ENCODE assay signal across 7 mouse cellular contexts in genomic region chr19:44282534-44283156, GRCm38 (mm10). TPM values are rescaled to one million over a fixed set of nuclear protein-coding genes. Genes with fewer than 3 reads are reported as not detected.
DNase-seq lines count a peak whose midpoint lies in the region; ATAC-seq and TF ChIP-seq lines count a peak whose summit lies in the region.

No protein-coding gene starts in this region.

- dilution Hi-C loops in CH12.LX (cut with MboI; ENCODE audit: extremely low pct_ligation_motif_present, extremely low pct_unique_long_range_greater_than_20kb, low sequenced_read_pairs), result no loop called here

- H3K27me3 ChIP-seq in CH12.LX (replicated peaks), result no peaks in the 10 kb centered on the region
- no peaks in the 10 kb centered on the region for H3K27me3 ChIP-seq in MEL (ENCODE audit: control insufficient read depth in 1 of 2, insufficient read depth in 2 of 2, low read length in 2 of 2)
- no peaks in the 10 kb centered on the region for H3K27me3 ChIP-seq in hindbrain, embryonic 15.5 days
- H3K27me3 ChIP-seq in midbrain, embryonic 10.5 days (ENCODE audit: low read depth, poor library complexity, severe bottlenecking), result no peaks in the 10 kb centered on the region

- H3K9me3 ChIP-seq in CH12.LX (replicated peaks; ENCODE audit: low read length), result no peaks in the 10 kb centered on the region
- no peaks in the 10 kb centered on the region for H3K9me3 ChIP-seq in MEL (replicated peaks; ENCODE audit: insufficient read depth, low read length)
- H3K9me3 ChIP-seq in hindbrain, embryonic 15.5 days, result no peaks in the 10 kb centered on the region
- H3K9me3 ChIP-seq in midbrain, embryonic 10.5 days (replicated peaks), result no peaks in the 10 kb centered on the region

- peaks cover 15 to 49% of the 10 kb centered on the region in 2 experiments for H3K4me1 ChIP-seq in CH12.LX (ENCODE audit: control insufficient read depth in 1 of 2, insufficient read depth in 2 of 2)
- H3K4me1 ChIP-seq in MEL (ENCODE audit: control insufficient read depth in 1 of 2, insufficient read depth in 2 of 2, low read length in 2 of 2), result peaks cover 38 to 64% of the 10 kb centered on the region in 2 experiments
- peaks cover 31% of the 10 kb centered on the region for H3K4me1 ChIP-seq in hindbrain, embryonic 15.5 days (replicated peaks)
- H3K4me1 ChIP-seq in midbrain, embryonic 10.5 days, result peaks cover 73% of the 10 kb centered on the region

- TF ChIP-seq POLR2A in CH12.LX (IDR thresholded peaks at IDR 0.05; ENCODE audit: low read depth, low read length), result peak; percentile 50
- peak; percentile 71 to 76; a peak in 3 of 4 replicates for TF ChIP-seq POLR2A in MEL (IDR thresholded peaks at IDR 0.05; ENCODE audit: control insufficient read depth in 1 of 2, insufficient read depth in 1 of 2, low read depth in 1 of 2, low read length in 2 of 2, poor library complexity in 1 of 2)

- TF ChIP-seq RAD21 in CH12.LX (IDR thresholded peaks at IDR 0.05; ENCODE audit: low read depth, low read length) (no peak), MEL (IDR thresholded peaks at IDR 0.05; ENCODE audit: low read depth, low read length) (no peak)

- TF ChIP-seq EP300 in CH12.LX (IDR thresholded peaks at IDR 0.05; ENCODE audit: low read length), result no peak
- peak in 1 of 2 experiments; percentile 37; a peak in 1 of 4 replicates for TF ChIP-seq EP300 in MEL (IDR thresholded peaks at IDR 0.05; ENCODE audit: low read depth in 1 of 2, low read length in 2 of 2)

- no peak for ATAC-seq in hindbrain, embryonic 15.5 days (ENCODE audit: low FRiP score, low read depth)

- H3K4me2 ChIP-seq in CH12.LX (ENCODE audit: insufficient read depth, low read depth, poor library complexity, severe bottlenecking), result peak overlapping the region; percentile 91; the same call in 1 of the 2 replicates
- H3K4me2 ChIP-seq in hindbrain, embryonic 15.5 days, result no peak overlapping the region

- no peaks in the 10 kb centered on the region for H3K36me3 ChIP-seq in CH12.LX (replicated peaks in 1 of 2; ENCODE audit: control insufficient read depth in 1 of 2, insufficient read depth in 1 of 2, low read length in 1 of 2)
- H3K36me3 ChIP-seq in MEL (ENCODE audit: control insufficient read depth in 1 of 2, insufficient read depth in 2 of 2, low read length in 2 of 2), result peaks cover 0 to 55% of the 10 kb centered on the region in 2 experiments; a peak in 2 of 4 replicates
- H3K36me3 ChIP-seq in hindbrain, embryonic 15.5 days, result no peaks in the 10 kb centered on the region
- H3K36me3 ChIP-seq in midbrain, embryonic 10.5 days, result no peaks in the 10 kb centered on the region

- H3K9ac ChIP-seq in CH12.LX (ENCODE audit: insufficient read depth, low read depth), result peak overlapping the region; percentile 1; the same call in 1 of the 2 replicates
- H3K9ac ChIP-seq in MEL (ENCODE audit: control insufficient read depth, low read depth, low read length, poor library complexity, severe bottlenecking), result peak overlapping the region; percentile 79
- H3K9ac ChIP-seq in hindbrain, embryonic 15.5 days, result no peak overlapping the region

- in situ Hi-C loops in CH12.LX (cut with MboI; ENCODE audit: low pct_ligation_motif_present, low pct_unique_long_range_greater_than_20kb, low sequenced_read_pairs), result no loop called here

- H3K27ac ChIP-seq in CH12.LX (ENCODE audit: insufficient read depth, low read depth), result peak overlapping the region; percentile 93
- peak overlapping the region; percentile 95 for H3K27ac ChIP-seq in MEL (ENCODE audit: control insufficient read depth, low read depth, low read length)
- H3K27ac ChIP-seq in hindbrain, embryonic 15.5 days (replicated peaks), result peak overlapping the region; percentile 54
- H3K27ac ChIP-seq in midbrain, embryonic 10.5 days (replicated peaks), result peak overlapping the region; percentile 95

- H3K4me3 ChIP-seq in CH12.LX (replicated peaks in 1 of 3; ENCODE audit: low read depth in 2 of 3, low read length in 2 of 3, poor library complexity in 1 of 3), result peak overlapping the region in 1 of 3 experiments; percentile 2
- peak overlapping the region; percentile 15 to 20; a peak in 3 of 4 replicates for H3K4me3 ChIP-seq in MEL (ENCODE audit: control insufficient read depth in 1 of 2, insufficient read depth in 1 of 2, low read depth in 2 of 2, low read length in 2 of 2)
- no peak overlapping the region for H3K4me3 ChIP-seq in hindbrain, embryonic 15.5 days
- H3K4me3 ChIP-seq in midbrain, embryonic 10.5 days, result peak overlapping the region; percentile 18; the same call in 1 of the 2 replicates

- H3K79me2 ChIP-seq in CH12.LX (replicated peaks; ENCODE audit: control insufficient read depth, extremely low read depth, insufficient read depth, poor library complexity, severe bottlenecking), result no peaks in the 10 kb centered on the region
- peaks cover 2% of the 10 kb centered on the region; the same call in 1 of the 2 replicates for H3K79me2 ChIP-seq in MEL (ENCODE audit: control insufficient read depth, insufficient read depth, low read length, poor library complexity)

- 27% methylated on average over 9 of the region's 9 CpGs for WGBS in hindbrain, embryonic 15.5 days
- WGBS in midbrain, embryonic 10.5 days, result 50% methylated on average over 9 of the region's 9 CpGs

- DNase-seq in CH12.LX (ENCODE audit: extremely low read depth) (peak; percentile 69), MEL (ENCODE audit: low read depth, low spot score) (peak; percentile 97)
- DNase-seq in midbrain, embryonic 10.5 days (ENCODE audit: low spot score), result no peak
- DNase-seq in right cerebral cortex, adult 2 months (ENCODE audit: low spot score in 2 of 2), result no peak
- no peak for DNase-seq in layer of hippocampus, postnatal 10 days (ENCODE audit: low spot score in 2 of 2)
- no peak for DNase-seq in cerebellum, adult 11 months

- TF ChIP-seq CTCF in CH12.LX (conservative IDR thresholded peaks at IDR 0.05 in 1 of 2, IDR thresholded peaks at IDR 0.05 in 1 of 2; ENCODE audit: low read depth in 2 of 2, low read length in 2 of 2) (no peak), MEL (IDR thresholded peaks at IDR 0.05 in 2 of 3, conservative IDR thresholded peaks at IDR 0.05 in 1 of 3; ENCODE audit: control insufficient read depth in 1 of 3, insufficient read depth in 1 of 3, low read depth in 2 of 3, low read length in 3 of 3, poor library complexity in 1 of 3, severe bottlenecking in 1 of 3) (no peak)

TF ChIP-seq in CH12.LX, 34 proteins besides CTCF, POLR2A, EP300 and RAD21 (continues in another document):
- TF ChIP-seq E2F4 (IDR thresholded peaks at IDR 0.05; ENCODE audit: insufficient replicate concordance, low read depth, low read length) (no peak), UBTF (IDR thresholded peaks at IDR 0.05; ENCODE audit: low read depth, low read length) (no peak), SIN3A (IDR thresholded peaks at IDR 0.05; ENCODE audit: low read length) (no peak), ZC3H11A (IDR thresholded peaks at IDR 0.05; ENCODE audit: low read depth, low read length) (no peak), HCFC1 (IDR thresholded peaks at IDR 0.05; ENCODE audit: low read depth, low read length) (peak; percentile 8; the same call in 1 of the 2 replicates), USF1 (IDR thresholded peaks at IDR 0.05; ENCODE audit: low read depth, low read length) (peak; percentile 91), JUND (conservative IDR thresholded peaks at IDR 0.05; ENCODE audit: low read depth, low read length) (no peak), GABPA (IDR thresholded peaks at IDR 0.05; ENCODE audit: insufficient replicate concordance, low read depth, low read length) (no peak), NRF1 (IDR thresholded peaks at IDR 0.05; ENCODE audit: low read depth, low read length) (no peak), RCOR1 (conservative IDR thresholded peaks at IDR 0.05; ENCODE audit: low read depth, low read length) (no peak)

TF ChIP-seq in MEL, 35 proteins besides CTCF, POLR2A, EP300 and RAD21 (continues in another document):
- TF ChIP-seq MAX (IDR thresholded peaks at IDR 0.05; ENCODE audit: low read length) (peak; percentile 98), ZKSCAN1 (IDR thresholded peaks at IDR 0.05; ENCODE audit: low read depth, low read length) (no peak), TBP (IDR thresholded peaks at IDR 0.05; ENCODE audit: low read depth, low read length) (peak; percentile 93), HCFC1 (IDR thresholded peaks at IDR 0.05; ENCODE audit: low read depth, low read length) (peak; percentile 53), NELFE (IDR thresholded peaks at IDR 0.05; ENCODE audit: low read depth, low read length) (peak; percentile 69), TCF12 (IDR thresholded peaks at IDR 0.05; ENCODE audit: low read depth, low read length) (0 out of 2 replicates have a peak, but pooled peaks have one; percentile 7), CHD2 (IDR thresholded peaks at IDR 0.05; ENCODE audit: low read length) (peak; percentile 72), UBTF (IDR thresholded peaks at IDR 0.05; ENCODE audit: borderline replicate concordance, insufficient read depth, low read depth, low read length) (no peak), MAZ (IDR thresholded peaks at IDR 0.05; ENCODE audit: low read depth, low read length) (no peak), ZMIZ1 (IDR thresholded peaks at IDR 0.05; ENCODE audit: low read depth, low read length) (peak; percentile 91), MYC (IDR thresholded peaks at IDR 0.05; ENCODE audit: low read depth, low read length) (peak; percentile 76; the same call in 1 of the 2 replicates)

RNA-seq across cellular contexts. Expression of gene Scd2, which starts 10.8 kb away (rescaled TPM):
- 204 and 212 TPM in 2 replicates for total RNA-seq in CH12.LX (2012; rRNA removed)
- total RNA-seq in CH12.LX (2014; rRNA removed), result 123 and 205 TPM in 2 replicates
- polyA plus RNA-seq in CH12.LX (2012; ENCODE audit: insufficient read length, low read depth), result 274 and 408 TPM in 2 replicates
- 392 and 554 TPM in 2 replicates for total RNA-seq in MEL (2012; rRNA removed)
- polyA plus RNA-seq in MEL (2012; ENCODE audit: insufficient read depth in 1 of 2, insufficient read length in 2 of 2, low read depth in 1 of 2, low replicate concordance in 2 of 2, missing spikeins in 1 of 2), result 100 to 1,000 TPM in 1 of 2 experiments, 10 to 100 TPM in 1; 47.4 to 593 TPM
- 288 and 295 TPM in 2 replicates for polyA plus RNA-seq in hindbrain, embryonic 15.5 days (2015; fragmentation: Nextera tagmentation; extraction: Ambion mirVana)
- 326 and 382 TPM in 2 replicates for polyA plus RNA-seq in midbrain, embryonic 10.5 days (2016; fragmentation: Nextera tagmentation; extraction: Ambion mirVana)
- total RNA-seq in layer of hippocampus, postnatal 10 days (2021), result 100 to 1,000 TPM; 715 to 736 TPM

RNA-seq across cellular contexts. Expression of gene Scd4, which starts 50.2 kb away (rescaled TPM):
- total RNA-seq in CH12.LX (2012; rRNA removed) (0.08 TPM in 1 of 2 replicates, not detected in the other), CH12.LX (2014; rRNA removed) (0.18 TPM in 1 of 2 replicates, not detected in the other), MEL (2012; rRNA removed) (0.16 and 0.31 TPM in 2 replicates)
- polyA plus RNA-seq in CH12.LX (2012; ENCODE audit: insufficient read length, low read depth) (0.10 and 0.11 TPM in 2 replicates), MEL (2012; ENCODE audit: insufficient read depth in 1 of 2, insufficient read length in 2 of 2, low read depth in 1 of 2, low replicate concordance in 2 of 2, missing spikeins in 1 of 2) (under 1 TPM in 1 of 2 experiments, not detected in 1; 0.36 TPM)
- polyA plus RNA-seq in hindbrain, embryonic 15.5 days (2015; fragmentation: Nextera tagmentation; extraction: Ambion mirVana), result 0.10 and 0.12 TPM in 2 replicates
- 0.06 TPM in 1 of 2 replicates, not detected in the other for polyA plus RNA-seq in midbrain, embryonic 10.5 days (2016; fragmentation: Nextera tagmentation; extraction: Ambion mirVana)
- 1 to 10 TPM; 1.5 to 2.8 TPM for total RNA-seq in layer of hippocampus, postnatal 10 days (2021)

Comparison
In these comparisons a context has a peak if more than half of its experiments do, and no peak if none do; other contexts are left out.
1. DNase-seq: peak in CH12.LX (single experiment) and MEL (single experiment); none in midbrain, embryonic 10.5 days (single experiment), right cerebral cortex, adult 2 months (0 of 2), layer of hippocampus, postnatal 10 days (0 of 2) and cerebellum, adult 11 months (single experiment).
2. Of the 35 proteins assayed by ChIP-seq in both MEL and CH12.LX: peak only in MEL: ETS1, NELFE, TCF12 and ZMIZ1; only in CH12.LX: MAZ and MXI1; in both: BHLHE40, CHD2, HCFC1, MAX, MYC, POLR2A and 3 more; in neither: 19; mixed calls (peak in some experiments, not most) for 1.
3. Peak in every context shown above with its lines, with median percentiles within 50 percentile points of each other: H3K27ac ChIP-seq.